Mouse (Mus musculus) liver, adult 2 months (tissue): ENCODE results near the gene Trank1. TPM values are rescaled to one million over a fixed set of nuclear protein-coding genes. Genes with fewer than 3 reads are reported as not detected.
A peak's percentile ranks its signal among the peaks of the same experiment; 100 is the strongest.

ENCODE experiments used
- DNase-seq: peaks from one replicate; pipeline ENCODE4 v3.0.0-alpha.2; 2011; ENCODE audit warnings: low read depth, low spot score; ENCODE audit errors: extremely low read depth
- H3K27ac ChIP-seq: fragments of 200-500 bp; replicated peaks from 2 replicates; pipeline ENCODE4 v1.5.1; 2012; ENCODE audit warnings: low read depth, mild to moderate bottlenecking, control low read depth, inconsistent platforms, low read length; ENCODE audit not compliant: insufficient read depth
- H3K27me3 ChIP-seq: fragments of 200-500 bp; 2 replicates; pipeline ENCODE4 v1.6.1; 2012; ENCODE audit warnings: mild to moderate bottlenecking, moderate library complexity, low read length, inconsistent platforms; ENCODE audit not compliant: control insufficient read depth, insufficient read depth
- H3K36me3 ChIP-seq: fragments of 200-500 bp; 2 replicates; pipeline ENCODE4 v1.6.1; 2012; ENCODE audit warnings: low read length, inconsistent platforms; ENCODE audit not compliant: control insufficient read depth, insufficient read depth
- H3K4me1 ChIP-seq: fragments of 200-500 bp; 2 replicates; pipeline ENCODE4 v1.6.1; 2011; ENCODE audit warnings: low read length; ENCODE audit not compliant: control insufficient read depth, insufficient read depth
- H3K4me3 ChIP-seq: fragments of 200-500 bp; 2 replicates; pipeline ENCODE4 v1.5.1; 2011; ENCODE audit warnings: low read depth, mild to moderate bottlenecking, control low read depth, low read length, moderate library complexity; ENCODE audit not compliant: insufficient read depth
- H3K79me2 ChIP-seq: fragments of 200-500 bp; 2 replicates; pipeline ENCODE4 v1.6.1; 2012; ENCODE audit warnings: inconsistent platforms, mild to moderate bottlenecking, low read length, moderate library complexity; ENCODE audit not compliant: control insufficient read depth, insufficient read depth
- H3K9ac ChIP-seq: fragments of 200-500 bp; 2 replicates; pipeline ENCODE4 v1.6.1; 2012; ENCODE audit warnings: low read depth, mild to moderate bottlenecking, control low read depth, inconsistent platforms, low read length
- CTCF ChIP-seq: fragments of 200-500 bp; IDR thresholded peaks from 2 replicates; pipeline ENCODE4 v1.5.1; 2011; ENCODE audit warnings: low read depth, low read length, control low read depth
- POLR2A ChIP-seq: fragments of 200-500 bp; IDR thresholded peaks from 2 replicates; pipeline ENCODE4 v1.6.1; 2011; ENCODE audit warnings: low read length, control low read depth; ENCODE audit not compliant: insufficient read depth; ENCODE audit errors: extremely low read depth
- WGBS: fragments of 180-500 bp; shearing (Covaris S2); methylation state at CpG from one replicate; pipeline ENCODE4 v1.1.7; 2018; 5-methylcytosine and 5-hydroxymethylcytosine counted together
- polyA plus RNA-seq: library from polyadenylated mRNA; depleted of rRNA; stranded (reverse); fragments of >200 nt; gene quantifications from 2 replicates; pipeline ENCODE4 v1.2.3, GENCODE M21; 2012
- total RNA-seq: library from RNA; depleted of rRNA; stranded (reverse); fragments of >200 nt; gene quantifications from 2 replicates; pipeline ENCODE4 v1.2.3, GENCODE M21; 2014

Gene Trank1
- total and polyA plus RNA-seq, 2 experiments, result under 0.01 TPM; not detected in 1

GRCm38 (mm10) chr9:111320912-111321311 lies 9.4 kb downstream of the Trank1 start:
- Histone ChIP-seq H3K4me3 (no peak overlapping the region), H3K9ac (no peak overlapping the region), H3K79me2 (no peaks in the 10 kb centered on the region), H3K36me3 (no peaks in the 10 kb centered on the region), H3K27me3 (no peaks in the 10 kb centered on the region), H3K4me1 (no peaks in the 10 kb centered on the region), H3K27ac (no peak overlapping the region)
- no peak for DNase-seq
- 77% methylated on average over 4 of the region's 4 CpGs for WGBS
- no peak for TF ChIP-seq CTCF
- no peak for TF ChIP-seq POLR2A

GRCm38 (mm10) chr9:111324881-111325280 lies 13.3 kb downstream of the Trank1 start:
- no peak for DNase-seq
- H3K4me3 ChIP-seq, result no peak overlapping the region
- no peaks in the 10 kb centered on the region for H3K36me3 ChIP-seq
- no peak overlapping the region for H3K9ac ChIP-seq
- TF ChIP-seq POLR2A, result no peak
- TF ChIP-seq CTCF, result no peak
- no peaks in the 10 kb centered on the region for H3K27me3 ChIP-seq
- 70% methylated on average over 2 of the region's 2 CpGs for WGBS
- no peak overlapping the region for H3K27ac ChIP-seq
- H3K79me2 ChIP-seq, result no peaks in the 10 kb centered on the region
- peaks cover 3% of the 10 kb centered on the region; the same call in 1 of the 2 replicates for H3K4me1 ChIP-seq

- Histone ChIP-seq H3K27ac (no peak overlapping the region), H3K4me1 (peaks cover 3% of the 10 kb centered on the region; the same call in 1 of the 2 replicates), H3K9ac (no peak overlapping the region), H3K27me3 (no peaks in the 10 kb centered on the region), H3K4me3 (no peak overlapping the region), H3K36me3 (no peaks in the 10 kb centered on the region), H3K79me2 (no peaks in the 10 kb centered on the region)
- peak; percentile 93 for DNase-seq
- no peak for TF ChIP-seq CTCF
- TF ChIP-seq POLR2A, result no peak
- whole genome bisulfite sequencing, result 25% methylated on average over 4 of the region's 4 CpGs
Observed at GRCm38 (mm10) chr9:111329881-111330280, 18.3 kb downstream of the Trank1 start.

- no peak overlapping the region for H3K27ac ChIP-seq
- TF ChIP-seq CTCF, result no peak
- TF ChIP-seq POLR2A, result no peak
- 74% methylated on average over 2 of the region's 2 CpGs for WGBS
- H3K79me2 ChIP-seq, result no peaks in the 10 kb centered on the region
- H3K4me3 ChIP-seq, result no peak overlapping the region
- H3K27me3 ChIP-seq, result no peaks in the 10 kb centered on the region
- H3K4me1 ChIP-seq, result peaks cover 3% of the 10 kb centered on the region; the same call in 1 of the 2 replicates
- DNase-seq, result no peak
- H3K36me3 ChIP-seq, result no peaks in the 10 kb centered on the region
- H3K9ac ChIP-seq, result no peak overlapping the region
Observed at GRCm38 (mm10) chr9:111333790-111334189, 22.3 kb downstream of the Trank1 start.

- no peaks in the 10 kb centered on the region for H3K27me3 ChIP-seq
- no peak overlapping the region for H3K4me3 ChIP-seq
- TF ChIP-seq POLR2A, result no peak
- TF ChIP-seq CTCF, result no peak
- no peak overlapping the region for H3K9ac ChIP-seq
- 86% methylated on average over 4 of the region's 4 CpGs for WGBS
- H3K79me2 ChIP-seq, result no peaks in the 10 kb centered on the region
- DNase-seq, result no peak
- no peaks in the 10 kb centered on the region for H3K36me3 ChIP-seq
- no peak overlapping the region for H3K27ac ChIP-seq
- no peaks in the 10 kb centered on the region for H3K4me1 ChIP-seq
Observed at GRCm38 (mm10) chr9:111334555-111335164, 23.1 kb downstream of the Trank1 start.

GRCm38 (mm10) chr9:111351233-111351632 lies 39.7 kb downstream of the Trank1 start:
- TF ChIP-seq POLR2A, result no peak
- no peak for TF ChIP-seq CTCF
- no peaks in the 10 kb centered on the region for H3K79me2 ChIP-seq
- no peak overlapping the region for H3K9ac ChIP-seq
- H3K27ac ChIP-seq, result no peak overlapping the region
- 79% methylated on average over 7 of the region's 7 CpGs for WGBS
- DNase-seq, result no peak
- H3K4me3 ChIP-seq, result no peak overlapping the region
- H3K36me3 ChIP-seq, result no peaks in the 10 kb centered on the region
- no peaks in the 10 kb centered on the region for H3K27me3 ChIP-seq
- H3K4me1 ChIP-seq, result no peaks in the 10 kb centered on the region
